Mouse (Mus musculus): ENCODE measurements around the gene 1110032F04Rik. TPM values are rescaled to one million over a fixed set of nuclear protein-coding genes. Genes with fewer than 3 reads are reported as not detected.
A peak's percentile ranks its signal among the peaks of the same experiment; 100 is the strongest.

1110032F04Rik gene
- total RNA-seq, 2 experiments from 2014 or later, result 15.3 to 22.3 TPM

DNA sequence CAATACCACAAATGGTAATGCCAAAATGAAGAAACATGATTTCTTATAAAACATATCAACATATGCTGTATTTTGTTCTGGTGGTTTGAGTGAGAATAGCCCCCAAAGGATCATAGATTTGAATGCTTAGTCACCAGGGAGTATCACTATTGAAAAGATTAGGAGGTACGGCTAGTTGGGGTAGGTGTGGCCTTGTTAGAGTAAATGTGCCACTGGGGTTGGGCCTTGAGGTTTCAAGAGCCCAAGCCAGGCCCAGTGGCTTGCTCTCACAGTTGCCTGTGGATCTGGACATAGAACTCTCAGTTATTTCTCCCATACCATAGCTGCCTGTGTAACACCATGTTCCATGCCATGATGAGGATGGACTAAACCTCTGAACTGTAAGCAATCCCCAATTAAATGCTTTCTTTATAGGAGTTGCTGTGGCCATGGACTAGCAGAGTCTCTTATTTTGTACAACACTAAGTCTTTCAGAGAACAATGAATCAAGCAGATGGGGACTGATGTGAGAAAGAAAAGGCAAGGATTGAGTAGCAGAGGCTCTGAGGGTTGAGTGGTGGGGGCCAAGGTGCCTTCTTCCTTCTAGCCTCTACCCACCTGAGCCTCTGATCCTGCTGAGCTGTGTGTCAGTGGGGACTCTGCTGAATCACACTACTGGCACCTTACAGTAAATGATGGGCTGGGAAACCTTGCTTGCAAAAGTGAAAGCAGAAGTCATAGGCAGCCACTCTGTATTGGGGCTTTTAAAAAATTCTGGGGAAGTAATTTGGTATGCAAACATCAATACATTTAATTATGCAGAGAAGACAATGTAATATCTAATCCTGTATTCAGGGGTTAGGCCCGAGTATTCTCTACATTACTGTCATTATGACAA lies 35.8 kb downstream of the 1110032F04Rik start:
- peak; percentile 4 to 11 for DNase-seq (ENCODE audit: low spot score in 2 of 2)
- intact Hi-C loops (cut with DNase I), result no loop called here

DNA sequence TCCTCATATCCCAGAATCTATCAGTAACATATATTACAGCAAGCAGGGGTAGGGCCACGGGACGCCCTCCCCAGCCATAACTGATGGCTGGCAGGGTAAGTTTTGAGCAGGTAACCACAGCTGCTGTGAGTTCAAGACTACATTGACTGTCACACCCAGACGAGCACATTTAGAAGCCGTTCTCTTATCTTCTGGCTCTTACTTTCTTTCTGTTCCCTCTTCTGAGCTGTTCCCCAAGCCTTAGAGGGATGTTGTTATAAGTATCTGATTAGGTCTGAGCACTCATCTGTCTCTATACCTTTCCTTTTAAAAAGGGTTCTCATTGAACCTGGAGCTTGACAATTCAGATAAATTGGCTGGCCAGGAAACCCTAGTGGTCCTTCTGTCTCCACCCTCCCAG lies 38.1 kb downstream of the 1110032F04Rik start:
- intact Hi-C loops (cut with DNase I), result no loop called here
- no peak for DNase-seq (ENCODE audit: low spot score in 2 of 2)

Other genes starting within 250 kb of the 1110032F04Rik start
- 1 to 10 TPM; 3.1 to 4.3 TPM for gene Il12a, start 178.9 kb upstream of the 1110032F04Rik start, total RNA-seq (2021)
- 10 to 100 TPM; 22.5 to 23.6 TPM for gene Ift80, start 135.0 kb downstream of the 1110032F04Rik start, total RNA-seq (2021)
- gene Smc4, start 135.2 kb downstream of the 1110032F04Rik start, total RNA-seq (2021), result 1 to 10 TPM; 5.1 to 6.1 TPM
- 10 to 100 TPM; 10.3 to 10.4 TPM for gene Trim59, start 175.2 kb downstream of the 1110032F04Rik start, total RNA-seq (2021)

All from left cerebral cortex, postnatal 36 days (tissue).